Mouse (Mus musculus): Measurements from ENCODE around the gene Pik3r2.

DNA sequence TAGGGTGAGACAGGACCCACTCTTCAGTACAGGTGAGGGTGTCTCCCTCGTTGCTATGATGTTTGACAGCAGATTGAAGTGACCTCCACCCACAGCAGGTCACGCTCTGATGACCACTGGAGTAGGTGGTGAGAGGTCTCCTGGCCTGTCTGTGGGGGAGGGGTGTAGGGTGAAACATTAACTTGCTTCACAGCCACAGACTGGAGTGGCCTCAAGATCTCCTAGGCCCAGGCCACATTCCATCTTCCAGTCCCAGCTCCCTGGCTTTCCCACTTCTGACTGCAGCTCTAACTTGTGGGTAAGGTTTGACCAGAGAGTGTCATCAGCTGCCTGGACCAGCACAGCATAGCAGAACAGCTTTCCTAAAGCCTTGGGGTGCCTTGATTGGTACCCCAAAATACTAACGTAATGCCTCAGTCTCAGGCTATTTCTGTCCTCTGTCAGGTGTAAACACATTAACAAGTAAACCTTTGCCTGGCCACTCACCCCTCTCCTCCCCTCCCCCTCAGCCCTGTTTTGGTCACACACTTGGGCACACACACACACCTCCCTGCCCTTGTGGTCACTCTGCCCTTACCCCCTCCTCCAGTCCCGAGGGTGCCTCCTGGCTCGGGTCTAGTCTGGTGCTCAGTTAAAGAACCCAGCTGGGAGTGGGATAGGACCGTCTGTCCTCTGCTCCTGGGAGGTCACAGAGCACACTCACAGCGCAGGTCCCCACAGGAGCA is 52.9 kb downstream of the Pik3r2 start, which contains the start of gene Pde4c:
- no peak for TF ChIP-seq TCF12 (IDR thresholded peaks at IDR 0.05; ENCODE audit: insufficient read depth, poor library complexity, severe bottlenecking)
- no peak for TF ChIP-seq MAX (IDR thresholded peaks at IDR 0.05; ENCODE audit: low read depth)
- TF ChIP-seq POLR2A (IDR thresholded peaks at IDR 0.05; ENCODE audit: insufficient read length, low read depth): no peak
- TF ChIP-seq CEBPB (IDR thresholded peaks at IDR 0.05; ENCODE audit: insufficient read depth, poor library complexity, severe bottlenecking): no peak
- no peak for TF ChIP-seq USF1 (IDR thresholded peaks at IDR 0.05; ENCODE audit: low read depth)
- no peak for TF ChIP-seq POLR2AphosphoS2 (IDR thresholded peaks at IDR 0.05; ENCODE audit: insufficient read length, low read depth)
- no peak for TF ChIP-seq TCF3 (IDR thresholded peaks at IDR 0.05; ENCODE audit: insufficient read length, low read depth)
- no peak for TF ChIP-seq MYOD1 (IDR thresholded peaks at IDR 0.05; ENCODE audit: control insufficient read depth in 1 of 3, insufficient read length in 2 of 3, low read depth in 2 of 3)
